Mouse (Mus musculus) neutrophil, adult 59 days (primary cell): ENCODE measurements around the gene Duoxa1. TPM values are rescaled to one million over a fixed set of nuclear protein-coding genes. Genes with fewer than 3 reads are reported as not detected.

ENCODE experiments used
- total RNA-seq, 2 experiments: library from RNA; stranded (reverse); gene quantifications; 1 replicate in 1 of 2; 2 replicates in 1 of 2; pipeline ENCODE4 v1.2.4; 2023

Gene Duoxa1
- not detected for total RNA-seq

DNA sequence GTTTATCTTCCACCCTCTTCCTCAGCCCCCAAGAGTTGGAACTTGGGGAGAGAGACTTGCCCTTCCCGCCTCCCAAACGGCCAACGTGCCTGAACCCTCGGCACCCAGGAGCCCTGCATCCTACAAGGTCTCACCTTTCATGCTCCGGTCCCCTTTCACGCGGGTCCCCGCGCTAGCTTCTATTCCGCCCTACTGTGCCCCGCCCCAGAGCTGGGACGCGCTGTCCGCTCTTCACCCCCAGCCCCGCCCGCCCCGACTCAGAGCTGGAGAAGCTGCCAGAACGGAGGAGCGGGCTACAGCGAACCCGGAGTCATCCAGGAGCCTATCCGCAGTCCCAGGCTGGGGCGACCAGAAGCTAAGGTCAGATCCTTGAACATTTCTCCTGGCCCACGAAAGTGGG lies at the start of gene Duoxa1:
Gene Duoxa1 (minus strand): TSS at position 195 of the 400 bp plus-strand sequence.

DNA sequence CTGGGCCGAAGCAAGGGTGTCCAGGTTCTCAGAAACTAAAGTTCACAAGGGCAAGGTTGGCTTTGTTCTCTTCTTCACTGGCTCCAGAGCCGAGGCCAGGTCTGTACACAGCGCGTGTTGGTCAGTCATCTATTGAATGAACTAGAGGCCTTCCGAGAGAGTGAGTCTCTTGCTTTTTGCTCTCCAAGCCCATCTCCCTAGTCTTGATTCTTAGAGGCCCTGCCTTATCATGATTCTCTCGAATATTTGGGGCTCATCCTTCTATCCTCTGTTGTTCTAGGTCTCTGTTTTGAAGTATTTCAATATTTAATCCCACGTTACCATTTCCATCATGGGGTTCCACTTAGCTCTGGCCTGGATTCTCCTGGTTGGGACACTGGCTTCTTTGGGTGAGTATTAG lies 1.8 kb upstream of the Duoxa1 start, which contains the start of gene Duox1:
Gene Duox1 (plus strand): TSS at position 301 of the 400 bp plus-strand sequence.

DNA sequence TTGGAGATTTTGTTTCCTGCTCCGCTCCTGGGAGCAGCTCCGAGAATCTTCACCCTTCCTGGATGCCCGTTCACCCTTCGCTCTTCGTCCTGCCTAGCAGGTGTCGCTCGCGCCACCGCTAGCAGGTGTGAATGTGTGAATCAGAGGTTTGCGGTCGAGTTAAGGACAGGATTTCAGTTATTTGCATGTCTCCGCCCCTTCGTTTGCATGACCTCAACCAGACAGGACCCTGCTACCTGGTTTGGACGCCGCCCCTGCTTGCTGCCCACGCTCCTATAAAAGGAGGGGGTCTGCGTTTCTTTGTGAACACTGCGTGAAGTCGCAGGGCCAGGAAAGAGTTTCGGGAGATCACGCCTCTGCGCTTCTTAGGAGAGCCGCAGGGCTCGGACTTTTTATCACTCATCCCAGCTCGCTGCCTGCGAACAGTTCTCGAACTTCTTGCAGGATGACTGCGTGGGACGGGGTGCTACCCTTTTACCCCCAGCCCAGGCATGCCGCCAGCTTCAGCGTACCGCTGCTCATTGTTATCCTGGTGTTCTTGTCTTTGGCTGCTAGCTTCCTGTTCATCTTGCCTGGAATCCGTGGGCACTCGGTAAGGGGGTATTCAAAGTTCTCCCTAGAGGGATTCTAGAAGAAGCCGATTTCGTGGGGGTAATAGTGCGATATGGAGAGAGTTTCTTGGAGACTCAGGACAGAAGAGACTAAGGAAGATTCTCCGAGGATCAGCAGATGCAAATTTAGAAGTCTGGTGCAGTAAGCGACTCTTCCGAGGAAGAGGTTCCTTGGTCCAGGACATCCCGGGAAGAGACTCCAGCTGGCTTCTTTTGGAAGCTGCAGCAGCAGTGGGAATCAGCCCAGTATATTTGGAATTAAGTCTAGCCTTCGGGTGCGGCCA lies 14.7 kb downstream of the Duoxa1 start, which contains the start of gene Duoxa2:
Gene Duoxa2 (plus strand): TSS at position 305 of the 895 bp plus-strand sequence.

GRCm38 (mm10) chr2:122298096-122298499 lies 15.4 kb downstream of the Duoxa1 start, which contains the start of gene Duox2:
Gene Duox2 (minus strand): TSS chr2:122298449.

Other genes with a start within 250 kb of the Duoxa1 start
- gene Spg11, start 195.3 kb downstream of the Duoxa1 start, total RNA-seq: 10 to 100 TPM; 25.1 to 25.4 TPM
- 1,000 to 10,000 TPM; 1,167 to 1,220 TPM for gene B2m, start 166.0 kb downstream of the Duoxa1 start, total RNA-seq
- gene Trim69, start 153.0 kb downstream of the Duoxa1 start, total RNA-seq: under 1 TPM in 1 of 2 experiments, not detected in 1; 0.27 TPM
- not detected for gene Patl2, start 127.5 kb downstream of the Duoxa1 start, total RNA-seq
- not detected for gene Terb2, start 127.5 kb downstream of the Duoxa1 start, total RNA-seq
- gene Sord, start 79.0 kb downstream of the Duoxa1 start, total RNA-seq: 10 to 100 TPM; 17.1 to 19.6 TPM
- gene Duox2, start 15.3 kb downstream of the Duoxa1 start, total RNA-seq: not detected
- gene Duoxa2, start 14.8 kb downstream of the Duoxa1 start, total RNA-seq: not detected
- not detected for gene Duox1, start 1.9 kb upstream of the Duoxa1 start, total RNA-seq
- gene Shf, start 55.4 kb upstream of the Duoxa1 start, total RNA-seq: 1 to 10 TPM; 1.3 to 3.0 TPM
- 10 to 100 TPM; 38.5 to 43.5 TPM for gene Slc28a2, start 112.7 kb upstream of the Duoxa1 start, total RNA-seq
- 1 to 10 TPM; 4.4 to 5.8 TPM for gene Gm14085, start 171.2 kb upstream of the Duoxa1 start, total RNA-seq